Comparison of ENCODE assay signal across 8 mouse cellular contexts in genomic region chr6:77978476-77979240, GRCm38 (mm10). TPM values are rescaled to one million over a fixed set of nuclear protein-coding genes. Genes with fewer than 3 reads are reported as not detected.
DNase-seq lines count a peak whose midpoint lies in the region; ATAC-seq and TF ChIP-seq lines count a peak whose summit lies in the region.

No protein-coding gene starts in this region.

- TF ChIP-seq CTCF in lung, adult 2 months (IDR thresholded peaks at IDR 0.05; ENCODE audit: insufficient read depth, low read length), result no peak
- TF ChIP-seq CTCF in hindbrain, postnatal 0 days (IDR thresholded peaks at IDR 0.05; ENCODE audit: low read depth), result no peak
- TF ChIP-seq CTCF in lung, postnatal 0 days (IDR thresholded peaks at IDR 0.05), result no peak

- H3K4me3 ChIP-seq in lung, embryonic 15.5 days, result peak overlapping the region; percentile 46
- no peak overlapping the region for H3K4me3 ChIP-seq in lung, adult 2 months (replicated peaks; ENCODE audit: extremely low read depth, low read depth, low read length)
- peak overlapping the region; percentile 67 for H3K4me3 ChIP-seq in hindbrain, postnatal 0 days (ENCODE audit: low read length)
- H3K4me3 ChIP-seq in neural tube, embryonic 15.5 days (replicated peaks), result peak overlapping the region; percentile 63
- H3K4me3 ChIP-seq in lung, postnatal 0 days (ENCODE audit: low read depth, low read length), result no peak overlapping the region

- H3K4me1 ChIP-seq in lung, embryonic 15.5 days, result 0 out of 2 replicates have a peak, but pooled peaks cover 4% of the 10 kb centered on the region
- H3K4me1 ChIP-seq in lung, adult 2 months (ENCODE audit: control insufficient read depth, insufficient read depth, low read length), result no peaks in the 10 kb centered on the region; the same call in 1 of the 2 replicates
- H3K4me1 ChIP-seq in hindbrain, postnatal 0 days (ENCODE audit: insufficient read depth, low read length), result peaks cover 20% of the 10 kb centered on the region; the same call in 1 of the 2 replicates
- peaks cover 36% of the 10 kb centered on the region for H3K4me1 ChIP-seq in neural tube, embryonic 15.5 days
- no peaks in the 10 kb centered on the region for H3K4me1 ChIP-seq in lung, postnatal 0 days (ENCODE audit: insufficient read depth, low read depth, low read length)

- DNase-seq in cerebellum, adult 11-12 months, result peak; percentile 47
- no peak for DNase-seq in cerebellum, adult 8-10 months
- DNase-seq in lung, adult 2 months, result no peak
- DNase-seq in hindbrain, postnatal 0 days (ENCODE audit: low spot score), result peak; percentile 36
- DNase-seq in lung, postnatal 0 days (ENCODE audit: low spot score), result no peak
- DNase-seq in kidney, postnatal 10 days, result no peak

- no peaks in the 10 kb centered on the region for H3K27me3 ChIP-seq in lung, embryonic 15.5 days
- H3K27me3 ChIP-seq in hindbrain, postnatal 0 days (ENCODE audit: insufficient read depth, low read length), result no peaks in the 10 kb centered on the region
- H3K27me3 ChIP-seq in neural tube, embryonic 15.5 days (replicated peaks), result no peaks in the 10 kb centered on the region
- H3K27me3 ChIP-seq in lung, postnatal 0 days (replicated peaks; ENCODE audit: insufficient read depth, low read length), result no peaks in the 10 kb centered on the region

- H3K9me3 ChIP-seq in lung, embryonic 15.5 days, result no peaks in the 10 kb centered on the region
- H3K9me3 ChIP-seq in hindbrain, postnatal 0 days (ENCODE audit: low read length), result no peaks in the 10 kb centered on the region
- H3K9me3 ChIP-seq in neural tube, embryonic 15.5 days (replicated peaks), result no peaks in the 10 kb centered on the region
- H3K9me3 ChIP-seq in lung, postnatal 0 days (ENCODE audit: low read length), result no peaks in the 10 kb centered on the region

- no peak for TF ChIP-seq EP300 in lung, postnatal 0 days (IDR thresholded peaks at IDR 0.05)

- WGBS in lung, embryonic 15.5 days, result 18% methylated on average over 10 of the region's 10 CpGs
- WGBS in lung, adult 2 months, result 21% methylated on average over 10 of the region's 10 CpGs
- 2% methylated on average over 10 of the region's 10 CpGs for WGBS in hindbrain, postnatal 0 days
- 6% methylated on average over 10 of the region's 10 CpGs for WGBS in neural tube, embryonic 15.5 days
- 19% methylated on average over 10 of the region's 10 CpGs for WGBS in lung, postnatal 0 days

- no peak for TF ChIP-seq POLR2A in lung, adult 2 months (IDR thresholded peaks at IDR 0.05; ENCODE audit: borderline replicate concordance, extremely low read depth, low read depth, low read length)

- no peaks in the 10 kb centered on the region for H3K36me3 ChIP-seq in lung, embryonic 15.5 days
- no peaks in the 10 kb centered on the region for H3K36me3 ChIP-seq in hindbrain, postnatal 0 days (ENCODE audit: insufficient read depth, low read length)
- no peaks in the 10 kb centered on the region for H3K36me3 ChIP-seq in neural tube, embryonic 15.5 days
- no peaks in the 10 kb centered on the region for H3K36me3 ChIP-seq in lung, postnatal 0 days (ENCODE audit: insufficient read depth, low read length)

- no peak overlapping the region for H3K9ac ChIP-seq in lung, embryonic 15.5 days
- H3K9ac ChIP-seq in hindbrain, postnatal 0 days (replicated peaks; ENCODE audit: low read length), result peak overlapping the region; percentile 60
- H3K9ac ChIP-seq in neural tube, embryonic 15.5 days (replicated peaks), result peak overlapping the region; percentile 75
- no peak overlapping the region for H3K9ac ChIP-seq in lung, postnatal 0 days (replicated peaks; ENCODE audit: low read depth)

- ATAC-seq in lung, embryonic 15.5 days (ENCODE audit: borderline replicate concordance, extremely low read depth, low FRiP score, low TSS enrichment), result peak; percentile 32; the same call in 1 of the 2 replicates
- peak; percentile 33 for ATAC-seq in hindbrain, postnatal 0 days
- peak; percentile 37 for ATAC-seq in neural tube, embryonic 15.5 days (ENCODE audit: low FRiP score)
- no peak for ATAC-seq in lung, postnatal 0 days

- peak overlapping the region; percentile 84 for H3K4me2 ChIP-seq in lung, embryonic 15.5 days
- H3K4me2 ChIP-seq in hindbrain, postnatal 0 days (ENCODE audit: low read depth, low read length), result peak overlapping the region; percentile 67
- H3K4me2 ChIP-seq in neural tube, embryonic 15.5 days, result peak overlapping the region; percentile 75
- H3K4me2 ChIP-seq in lung, postnatal 0 days (replicated peaks; ENCODE audit: low read depth, low read length), result no peak overlapping the region

- H3K27ac ChIP-seq in lung, embryonic 15.5 days, result no peak overlapping the region
- H3K27ac ChIP-seq in hindbrain, postnatal 0 days, result peak overlapping the region; percentile 88
- peak overlapping the region; percentile 97 for H3K27ac ChIP-seq in neural tube, embryonic 15.5 days (replicated peaks)
- H3K27ac ChIP-seq in lung, postnatal 0 days (ENCODE audit: low read length), result no peak overlapping the region

RNA-seq across cellular contexts. Expression of gene Ctnna2, which starts 0.8 kb away (rescaled TPM):
- polyA plus RNA-seq in lung, embryonic 15.5 days (2015; fragmentation: Nextera tagmentation; extraction: Ambion mirVana), result 2.0 TPM in 2 replicates
- 0.02 TPM in 1 of 2 replicates, not detected in the other for polyA plus RNA-seq in lung, adult 2 months (2012; rRNA removed)
- total RNA-seq in hindbrain, postnatal 0 days (2014; rRNA removed), result 150 TPM in 2 replicates
- polyA plus RNA-seq in hindbrain, postnatal 0 days (2015; fragmentation: Nextera tagmentation; extraction: Ambion mirVana), result 83.5 and 95.0 TPM in 2 replicates
- 99.0 and 119 TPM in 2 replicates for polyA plus RNA-seq in neural tube, embryonic 15.5 days (2015; fragmentation: Nextera tagmentation; extraction: Ambion mirVana)
- 0.06 TPM in 1 of 2 replicates, not detected in the other for polyA plus RNA-seq in lung, postnatal 0 days (2015; fragmentation: Nextera tagmentation; extraction: Ambion mirVana)

Comparison
In these comparisons a context has a peak if more than half of its experiments do, and no peak if none do; other contexts are left out.
1. DNase-seq: peak in cerebellum, adult 11-12 months (single experiment) and hindbrain, postnatal 0 days (single experiment); none in cerebellum, adult 8-10 months (single experiment), lung, adult 2 months (single experiment), lung, postnatal 0 days (single experiment) and kidney, postnatal 10 days (single experiment).
2. H3K4me3 ChIP-seq: peak in lung, embryonic 15.5 days (single experiment), hindbrain, postnatal 0 days (single experiment) and neural tube, embryonic 15.5 days (single experiment); none in lung, adult 2 months (single experiment) and lung, postnatal 0 days (single experiment).
3. H3K27ac ChIP-seq: peak in hindbrain, postnatal 0 days (single experiment) and neural tube, embryonic 15.5 days (single experiment); none in lung, embryonic 15.5 days (single experiment) and lung, postnatal 0 days (single experiment).
4. H3K9ac ChIP-seq: peak in hindbrain, postnatal 0 days (single experiment) and neural tube, embryonic 15.5 days (single experiment); none in lung, embryonic 15.5 days (single experiment) and lung, postnatal 0 days (single experiment).
5. RNA of gene Ctnna2, which starts 0.8 kb away (polyA plus RNA-seq): 99.0 to 119 TPM in neural tube, embryonic 15.5 days and 83.5 to 95.0 TPM in hindbrain, postnatal 0 days; 2.0 TPM in lung, embryonic 15.5 days, 0.06 TPM in lung, postnatal 0 days and 0.02 TPM in lung, adult 2 months; every median in the first group is over 10 times any median in the second.